Mouse (Mus musculus): Measurements from ENCODE around the gene Olfr224. TPM values are rescaled to one million over a fixed set of nuclear protein-coding genes. Genes with fewer than 3 reads are reported as not detected.
"Not testable (repeated sequence)": the region's sequence is repeated elsewhere in the genome, so short reads cannot be mapped to it uniquely, and the experiment has no call there.

The Olfr224 gene
- total RNA-seq, 2 experiments from 2014 or later = not detected

DNA sequence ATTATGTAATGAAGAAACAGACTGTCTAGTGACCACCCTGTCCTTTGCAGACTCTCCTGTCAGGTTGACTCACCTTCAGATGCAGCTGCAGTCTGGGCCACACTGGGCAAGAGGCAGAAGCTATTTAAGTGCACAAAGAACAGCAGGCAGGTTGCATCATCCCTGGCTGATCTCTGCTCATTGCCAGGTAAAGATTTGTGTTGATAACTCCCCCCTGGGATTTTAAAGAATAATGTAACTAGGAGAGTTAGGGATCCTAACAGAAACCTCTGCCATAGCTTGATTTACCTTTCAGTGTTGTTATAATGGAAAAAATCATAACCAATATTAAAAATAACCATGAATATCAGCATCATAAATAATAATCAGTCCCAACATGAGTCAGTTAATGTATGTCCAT, 35.6 kb downstream of the Olfr224 start, which contains the start of gene Olfr330:
TSS of gene Olfr330 (minus strand) at position 101 of the 400 bp plus-strand sequence.
- DNase-seq; intact Hi-C loops (cut with DNase I; ENCODE audit: low total_unique reads): not testable (repeated sequence)

DNA sequence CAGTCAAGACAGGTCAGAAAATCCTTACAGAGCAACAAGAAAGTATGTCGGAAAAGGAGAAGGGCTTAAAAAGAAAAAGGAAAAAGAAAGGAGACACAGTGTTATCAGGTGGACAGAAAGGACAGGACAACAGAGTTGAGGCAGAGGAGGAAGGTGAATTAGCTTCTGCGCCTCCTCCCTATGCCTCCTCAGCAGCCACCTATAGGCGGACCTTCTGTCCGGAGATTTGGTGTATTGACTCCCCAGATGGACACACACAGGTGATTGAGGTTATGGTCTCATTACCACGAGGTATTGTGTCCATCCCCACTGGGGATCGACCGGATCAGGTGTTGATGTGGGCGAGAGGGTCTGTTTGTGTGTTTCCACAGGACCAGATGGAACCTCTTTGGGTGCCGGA, 50.6 kb downstream of the Olfr224 start:
- intact Hi-C loops (cut with DNase I; ENCODE audit: low total_unique reads) = not testable (repeated sequence)
- peak; percentile 12 for DNase-seq

DNA sequence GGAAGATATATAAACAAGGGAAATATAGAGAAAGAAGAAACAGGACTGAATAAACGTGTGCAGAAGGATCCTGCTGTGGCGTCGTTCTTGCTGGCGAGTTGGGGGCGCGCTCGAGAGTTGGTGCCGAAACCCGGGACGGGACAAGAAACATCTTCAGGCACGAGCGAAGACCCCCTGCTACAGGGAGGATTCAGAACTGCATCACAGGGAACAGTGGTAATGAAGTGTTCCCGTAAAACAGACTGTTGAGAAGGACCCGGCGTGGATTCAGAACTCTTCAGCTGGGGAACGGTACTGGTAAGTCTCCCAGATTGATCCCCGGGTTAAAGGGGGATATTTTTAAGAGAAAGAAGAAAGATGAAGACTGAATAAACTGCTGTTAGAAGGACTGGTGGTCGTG, 51.4 kb downstream of the Olfr224 start:
- intact Hi-C loops (cut with DNase I; ENCODE audit: low total_unique reads) = not testable (repeated sequence)
- DNase-seq = peak; percentile 78

Other genes starting within 250 kb of the Olfr224 start
- 10 to 100 TPM; 43.0 to 45.1 TPM for gene Zfp672, start 240.2 kb downstream of the Olfr224 start, total RNA-seq (2021)
- gene Sh3bp5l, start 239.8 kb downstream of the Olfr224 start, total RNA-seq (2021) = 10 to 100 TPM; 22.9 to 26.2 TPM
- not detected for gene Lypd8, start 191.5 kb downstream of the Olfr224 start, total RNA-seq (2021)
- gene 1810065E05Rik, start 149.4 kb downstream of the Olfr224 start, total RNA-seq (2021) = not detected
- not detected for gene Gm12253, start 138.0 kb downstream of the Olfr224 start, total RNA-seq (2021)
- not detected for gene Lypd9, start 117.6 kb downstream of the Olfr224 start, total RNA-seq (2021)
- not detected for gene Olfr30, start 108.3 kb downstream of the Olfr224 start, total RNA-seq (2021)
- not detected for gene Olfr332, start 78.0 kb downstream of the Olfr224 start, total RNA-seq (2021)
- not detected for gene Olfr331, start 68.0 kb downstream of the Olfr224 start, total RNA-seq (2021)
- not detected for gene Olfr330, start 35.7 kb downstream of the Olfr224 start, total RNA-seq (2021)
- gene Olfr329-ps, start 24.1 kb downstream of the Olfr224 start, total RNA-seq (2021) = not detected
- under 1 TPM in 1 of 2 experiments, not detected in 1; 0.07 TPM for gene Olfr328, start 14.9 kb downstream of the Olfr224 start, total RNA-seq (2021)
- not detected for gene Olfr325, start 7.2 kb upstream of the Olfr224 start, total RNA-seq (2021)
- gene Olfr324, start 24.6 kb upstream of the Olfr224 start, total RNA-seq (2021) = not detected
- not detected for gene 2210407C18Rik, start 45.5 kb upstream of the Olfr224 start, total RNA-seq (2021)
- not detected for gene Olfr323, start 59.9 kb upstream of the Olfr224 start, total RNA-seq (2021)
- not detected for gene Trim58, start 69.9 kb upstream of the Olfr224 start, total RNA-seq (2021)
- gene Olfr322, start 88.2 kb upstream of the Olfr224 start, total RNA-seq (2021) = not detected
- not detected for gene Olfr320, start 110.5 kb upstream of the Olfr224 start, total RNA-seq (2021)
- not detected for gene Olfr319, start 128.6 kb upstream of the Olfr224 start, total RNA-seq (2021)
- gene Olfr318, start 153.5 kb upstream of the Olfr224 start, total RNA-seq (2021) = not detected
- gene Olfr317, start 168.7 kb upstream of the Olfr224 start, total RNA-seq (2021) = not detected
- not detected for gene Olfr316, start 182.2 kb upstream of the Olfr224 start, total RNA-seq (2021)
- not detected for gene Olfr315, start 202.6 kb upstream of the Olfr224 start, total RNA-seq (2021)
- not detected for gene Olfr314, start 212.4 kb upstream of the Olfr224 start, total RNA-seq (2021)
- not detected for gene Fam183b, start 231.4 kb upstream of the Olfr224 start, total RNA-seq (2021)
- gene Olfr313, start 244.4 kb upstream of the Olfr224 start, total RNA-seq (2021) = not detected

All from gastrocnemius, postnatal 14 days (tissue).